Mouse (Mus musculus): ENCODE measurements around the gene Rbpms2.

The Rbpms2 gene

GRCm38 (mm10) chr9:65697992-65698391 is 68.5 kb downstream of the Rbpms2 start:
- peak; percentile 82 for DNase-seq

GRCm38 (mm10) chr9:65700504-65700903 is 71.1 kb downstream of the Rbpms2 start:
- no peak for DNase-seq

GRCm38 (mm10) chr9:65702286-65702685 is 72.8 kb downstream of the Rbpms2 start:
- peak; percentile 93 for DNase-seq

- no peak for DNase-seq
Observed at GRCm38 (mm10) chr9:65703241-65703640, 73.8 kb downstream of the Rbpms2 start.

- DNase-seq, result no peak
Observed at GRCm38 (mm10) chr9:65703926-65704595, 74.6 kb downstream of the Rbpms2 start.

All from heart, adult 11 months (tissue).